Mouse (Mus musculus): ENCODE measurements around the gene Actr8. TPM values are rescaled to one million over a fixed set of nuclear protein-coding genes. Genes with fewer than 3 reads are reported as not detected.

Gene Actr8
- polyA plus RNA-seq (2012; rRNA removed), result 12.6 and 14.0 TPM in 2 replicates

GRCm38 (mm10) chr14:29978254-29979204 is at the start of gene Actr8:
TSS of gene Actr8 (plus strand) at chr14:29978337.

GRCm38 (mm10) chr14:29968075-29968821 is 9.9 kb upstream of the Actr8 start, which contains the start of gene Selenok:
TSS of gene Selenok (plus strand) at chr14:29968308.

GRCm38 (mm10) chr14:30008733-30009575 is 30.8 kb downstream of the Actr8 start, which contains the start of the genes Il17rb and Chdh:
TSS of gene Il17rb (minus strand) at chr14:30008896.
TSS of gene Chdh (plus strand) at chr14:30009023.

Other genes starting within 250 kb of the Actr8 start
- 254 and 280 TPM in 2 replicates for gene Selenok, start 10.0 kb upstream of the Actr8 start, polyA plus RNA-seq (2012; rRNA removed)
- 10.7 and 12.0 TPM in 2 replicates for gene Il17rb, start 30.6 kb downstream of the Actr8 start, polyA plus RNA-seq (2012; rRNA removed)
- 21.3 and 22.2 TPM in 2 replicates for gene Chdh, start 30.7 kb downstream of the Actr8 start, polyA plus RNA-seq (2012; rRNA removed)

Data from liver, embryonic 18 days (tissue).